Mouse (Mus musculus) lung, adult 18-20 months (tissue): ENCODE measurements around the gene Tctn3.

ENCODE experiments used
- DNase-seq, 2 experiments: peaks; one replicate each; pipeline ENCODE4 v3.0.0; 2022; ENCODE audit warnings: mixed read lengths in 2 of 2

Gene Tctn3

DNA sequence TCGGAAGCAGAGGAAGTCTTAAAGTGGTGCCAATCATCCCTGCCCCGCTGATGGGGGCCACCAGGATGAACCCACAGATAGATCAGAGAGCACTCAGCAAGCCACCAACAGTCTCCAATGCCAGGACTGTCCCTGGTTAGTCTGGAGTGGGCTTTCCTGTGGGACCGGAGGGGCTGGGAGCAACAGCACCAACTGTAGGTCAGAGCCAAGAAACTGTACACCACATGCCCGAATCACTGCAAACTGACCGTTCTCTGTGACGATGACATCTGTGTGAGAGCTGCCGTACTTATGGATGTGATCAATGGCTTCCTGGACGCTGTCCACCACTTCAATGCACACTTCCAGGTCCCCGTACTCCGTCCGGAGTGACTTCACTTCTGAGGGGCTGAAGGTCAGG, 57.7 kb downstream of the Tctn3 start:
- DNase-seq, result no peak

- no peak for DNase-seq
Measured at GRCm38 (mm10) chr19:40553849-40554248, 58.2 kb downstream of the Tctn3 start.

- DNase-seq, result no peak
Measured at GRCm38 (mm10) chr19:40553014-40553789, 58.8 kb downstream of the Tctn3 start.

GRCm38 (mm10) chr19:40549516-40550135, 62.4 kb downstream of the Tctn3 start:
- no peak for DNase-seq

DNA sequence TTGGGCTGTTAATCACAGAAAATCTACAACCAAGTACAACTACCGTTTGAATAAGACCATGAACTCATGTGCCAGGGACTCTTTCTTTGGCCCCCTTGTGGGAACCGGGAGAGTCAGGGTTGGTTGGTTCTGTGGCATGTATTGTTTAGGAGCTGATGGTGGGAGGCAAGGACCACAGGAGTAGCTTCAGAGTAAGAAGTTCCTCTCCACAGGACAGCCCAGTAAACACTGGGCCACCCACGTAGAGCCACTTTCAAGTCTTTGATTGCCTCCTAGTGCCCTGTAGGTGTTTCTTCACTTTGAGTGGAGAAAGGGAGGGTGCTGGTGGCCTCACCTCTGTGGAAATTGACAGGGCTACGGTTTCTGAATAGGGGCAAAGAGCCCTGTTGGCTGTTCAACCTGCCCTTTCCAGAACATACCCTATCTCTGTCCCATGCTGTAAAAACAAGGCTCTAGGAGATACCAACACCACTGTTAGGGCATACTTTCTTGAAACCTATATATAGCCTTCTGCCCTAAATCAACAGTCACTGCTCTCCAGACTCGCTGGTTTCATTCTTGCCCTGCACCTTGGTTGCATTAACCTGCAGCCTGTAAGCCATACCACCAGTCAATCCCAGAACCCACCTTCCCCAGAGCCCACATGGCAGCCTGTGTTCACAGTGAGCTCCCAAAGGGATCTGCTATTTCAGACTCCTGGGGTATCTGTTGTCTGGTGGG, 63.1 kb downstream of the Tctn3 start:
- no peak for DNase-seq

- DNase-seq, result no peak
Measured at GRCm38 (mm10) chr19:40548386-40548785, 63.6 kb downstream of the Tctn3 start.
